Mouse (Mus musculus) naive thymus-derived CD4-positive, alpha-beta T cell, adult 5 months (primary cell): ENCODE data around the gene Tmprss11f. TPM values are rescaled to one million over a fixed set of nuclear protein-coding genes. Genes with fewer than 3 reads are reported as not detected.

Experiments used
- polyA plus RNA-seq: library from polyadenylated mRNA; unstranded; fragments of 100-300 nt; shearing (Covaris generic); gene quantifications from one replicate; pipeline ENCODE4 v1.2.1, GENCODE M21; 2017

The Tmprss11f gene
- 0.10 TPM for polyA plus RNA-seq

GRCm38 (mm10) chr5:86632324-86632723 lies at the start of gene Tmprss11f:
Gene Tmprss11f, minus strand, starts transcription at chr5:86632424.

GRCm38 (mm10) chr5:86676262-86676661 lies 44.0 kb upstream of the Tmprss11f start, which contains the start of gene Tmprss11b:
Gene Tmprss11b, minus strand, starts transcription at chr5:86676362.

GRCm38 (mm10) chr5:86518500-86518899 lies 113.7 kb downstream of the Tmprss11f start, which contains the start of gene Tmprss11g:
Gene Tmprss11g, minus strand, starts transcription at chr5:86518600.

Other genes with a start within 250 kb of the Tmprss11f start
- 0.26 TPM for gene Tmprss11a, start 163.4 kb downstream of the Tmprss11f start, polyA plus RNA-seq
- gene Tmprss11g, start 113.8 kb downstream of the Tmprss11f start, polyA plus RNA-seq: not detected
- not detected for gene Tmprss11b, start 43.9 kb upstream of the Tmprss11f start, polyA plus RNA-seq
- gene Tmprss11e, start 113.4 kb upstream of the Tmprss11f start, polyA plus RNA-seq: 0.14 TPM
- 148 TPM for gene Ythdc1, start 171.8 kb upstream of the Tmprss11f start, polyA plus RNA-seq